In genomic region chr4:152554421-152554820, GRCm38 (mm10) we compare ENCODE assay signal across 13 mouse cellular contexts.
DNase-seq lines count a peak whose midpoint lies in the region; ATAC-seq and TF ChIP-seq lines count a peak whose summit lies in the region.
"Had no signal": no experiment of that assay in that cellular context is flagged by ENCODE, and none has a peak within 500 bp of the region (broad histone marks: within the 10 kb centered on the region; RNA-seq: fewer than 3 reads in every experiment).

No protein-coding gene starts in this region.

- no peak for TF ChIP-seq POLR2A in cerebellum, adult 2 months (IDR thresholded peaks at IDR 0.05; ENCODE audit: borderline replicate concordance, insufficient read depth, low read length)

- no peaks in the 10 kb centered on the region for H3K27me3 ChIP-seq in cerebellum, adult 2 months (ENCODE audit: control insufficient read depth, insufficient read depth, low read length)
- no peaks in the 10 kb centered on the region for H3K27me3 ChIP-seq in kidney, embryonic 16.5 days (ENCODE audit: insufficient read depth, low read length)
- H3K27me3 ChIP-seq in E14TG2a.4 (ENCODE audit: insufficient read depth, low read length) = no peaks in the 10 kb centered on the region; the same call in 1 of the 2 replicates
- H3K27me3 ChIP-seq: lung, embryonic 15.5 days had no signal

- peak overlapping the region; percentile 85 for H3K27ac ChIP-seq in cerebellum, adult 2 months (ENCODE audit: insufficient read depth, low read length)
- no peak overlapping the region for H3K27ac ChIP-seq in kidney, embryonic 16.5 days (ENCODE audit: low read length)
- H3K27ac ChIP-seq: layer of hippocampus, adult 2 months; lung, embryonic 15.5 days had no signal

- H3K4me1 ChIP-seq in cerebellum, adult 2 months (ENCODE audit: control insufficient read depth, insufficient read depth, low read length) = peaks cover 32% of the 10 kb centered on the region
- peaks cover 13% of the 10 kb centered on the region for H3K4me1 ChIP-seq in kidney, embryonic 16.5 days (ENCODE audit: insufficient read depth, low read length)
- peaks cover 9% of the 10 kb centered on the region; the same call in 1 of the 2 replicates for H3K4me1 ChIP-seq in E14TG2a.4 (replicated peaks; ENCODE audit: low read depth, low read length)

- H3K36me3 ChIP-seq in kidney, embryonic 16.5 days (ENCODE audit: insufficient read depth, low read length) = no peaks in the 10 kb centered on the region
- H3K36me3 ChIP-seq in E14TG2a.4 (ENCODE audit: insufficient read depth, low read length) = no peaks in the 10 kb centered on the region
- H3K36me3 ChIP-seq: lung, embryonic 15.5 days had no signal

- no peak overlapping the region for H3K4me3 ChIP-seq in cerebellum, adult 2 months (replicated peaks; ENCODE audit: insufficient read depth, low read depth, low read length)
- H3K4me3 ChIP-seq in kidney, embryonic 16.5 days (ENCODE audit: low read length) = no peak overlapping the region
- H3K4me3 ChIP-seq in E14TG2a.4 (replicated peaks; ENCODE audit: low read length) = peak overlapping the region; percentile 76
- H3K4me3 ChIP-seq: layer of hippocampus, adult 2 months; lung, embryonic 15.5 days had no signal

- WGBS in cerebellum, adult 2 months = 51% methylated on average over 18 of the region's 18 CpGs
- 51% methylated on average over 17 of the region's 18 CpGs for WGBS in kidney, embryonic 16.5 days

- no peak for ATAC-seq in kidney, embryonic 16.5 days (ENCODE audit: low FRiP score, low TSS enrichment)
- no peak for ATAC-seq in activated CD4-positive, CD25-positive, alpha-beta regulatory T cell, adult 4 months
- ATAC-seq in frontal cortex, adult (ENCODE audit: low TSS enrichment) = no peak
- ATAC-seq: inflammation-experienced regulatory T-cells, adult 6 months had no signal

- H3K4me2 ChIP-seq in kidney, embryonic 16.5 days (replicated peaks; ENCODE audit: low read depth, low read length) = no peak overlapping the region
- H3K4me2 ChIP-seq: lung, embryonic 15.5 days had no signal

- DNase-seq in cerebellum, adult 2 months = no peak
- no peak for DNase-seq in cerebellum, adult 9-10 months
- DNase-seq in kidney, postnatal 4 days = peak; percentile 37 to 52
- DNase-seq in heart, adult 9 months (ENCODE audit: low spot score in 2 of 2) = peak; percentile 19 to 41
- DNase-seq: retina, postnatal 1 day; thymus, postnatal 36 days had no signal

- TF ChIP-seq CTCF in cerebellum, adult 2 months (IDR thresholded peaks at IDR 0.05; ENCODE audit: borderline replicate concordance, insufficient read depth, low read depth, low read length) = no peak
- no peak for TF ChIP-seq CTCF in E14TG2a.4 (conservative IDR thresholded peaks at IDR 0.05; ENCODE audit: low read length)

- H3K9ac ChIP-seq in kidney, embryonic 16.5 days (replicated peaks; ENCODE audit: low read length) = no peak overlapping the region
- H3K9ac ChIP-seq: lung, embryonic 15.5 days had no signal

- H3K9me3 ChIP-seq in kidney, embryonic 16.5 days (ENCODE audit: low read length) = no peaks in the 10 kb centered on the region
- peaks cover 16% of the 10 kb centered on the region for H3K9me3 ChIP-seq in E14TG2a.4 (ENCODE audit: low read length)
- H3K9me3 ChIP-seq: lung, embryonic 15.5 days had no signal

Comparison
In these comparisons a context has a peak if more than half of its experiments do, and no peak if none do; other contexts are left out.
1. DNase-seq: peak in kidney, postnatal 4 days (2 of 2) and heart, adult 9 months (2 of 2); none in cerebellum, adult 2 months (0 of 2) and cerebellum, adult 9-10 months (single experiment).